Mouse (Mus musculus): Measurements from ENCODE around the gene Gas6. TPM values are rescaled to one million over a fixed set of nuclear protein-coding genes. Genes with fewer than 3 reads are reported as not detected.

The Gas6 gene
- total RNA-seq, 2 experiments from 2014 or later: 68.0 to 69.5 TPM

DNA sequence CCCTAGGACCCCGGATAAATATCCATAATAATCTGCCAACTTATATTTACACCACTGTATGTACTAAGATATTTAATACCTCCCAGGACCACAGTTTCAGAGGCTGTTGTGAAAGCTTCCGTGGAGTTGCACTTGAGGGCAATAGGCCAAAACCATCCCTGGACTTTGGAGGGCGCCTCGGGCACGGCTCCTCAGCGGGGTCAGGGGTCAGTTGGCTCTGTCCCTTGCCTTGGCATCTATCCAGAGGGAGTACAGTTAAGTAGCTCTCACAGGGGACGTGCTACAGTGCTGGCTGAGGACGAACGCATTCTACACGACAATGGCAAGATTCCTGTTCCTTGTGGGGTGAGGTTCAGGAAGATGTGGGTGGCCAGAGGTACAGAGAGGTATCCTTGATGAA lies 31.9 kb downstream of the Gas6 start:
- peak; percentile 65 for DNase-seq (ENCODE audit: low spot score)

DNA sequence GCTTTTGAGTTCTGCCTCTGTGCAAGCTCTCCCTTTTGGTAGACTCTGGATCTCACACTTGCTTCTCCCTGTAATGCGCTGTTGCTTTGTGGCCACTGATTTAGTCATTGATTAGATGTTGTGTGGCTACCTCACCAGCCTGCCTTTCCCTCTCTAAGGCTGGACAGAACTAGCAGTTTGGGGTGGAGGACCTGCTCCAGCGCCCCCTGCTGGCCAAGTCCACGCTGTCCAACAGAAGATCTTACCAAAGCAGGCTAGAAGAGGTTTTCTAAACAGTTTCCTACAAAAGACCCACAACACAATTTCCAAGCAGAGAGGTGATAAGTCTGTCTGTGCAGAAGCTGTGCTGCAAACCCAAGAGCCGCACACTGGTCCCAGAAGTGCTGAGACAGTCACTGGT lies 32.4 kb downstream of the Gas6 start:
- DNase-seq (ENCODE audit: low spot score): peak; percentile 78

DNA sequence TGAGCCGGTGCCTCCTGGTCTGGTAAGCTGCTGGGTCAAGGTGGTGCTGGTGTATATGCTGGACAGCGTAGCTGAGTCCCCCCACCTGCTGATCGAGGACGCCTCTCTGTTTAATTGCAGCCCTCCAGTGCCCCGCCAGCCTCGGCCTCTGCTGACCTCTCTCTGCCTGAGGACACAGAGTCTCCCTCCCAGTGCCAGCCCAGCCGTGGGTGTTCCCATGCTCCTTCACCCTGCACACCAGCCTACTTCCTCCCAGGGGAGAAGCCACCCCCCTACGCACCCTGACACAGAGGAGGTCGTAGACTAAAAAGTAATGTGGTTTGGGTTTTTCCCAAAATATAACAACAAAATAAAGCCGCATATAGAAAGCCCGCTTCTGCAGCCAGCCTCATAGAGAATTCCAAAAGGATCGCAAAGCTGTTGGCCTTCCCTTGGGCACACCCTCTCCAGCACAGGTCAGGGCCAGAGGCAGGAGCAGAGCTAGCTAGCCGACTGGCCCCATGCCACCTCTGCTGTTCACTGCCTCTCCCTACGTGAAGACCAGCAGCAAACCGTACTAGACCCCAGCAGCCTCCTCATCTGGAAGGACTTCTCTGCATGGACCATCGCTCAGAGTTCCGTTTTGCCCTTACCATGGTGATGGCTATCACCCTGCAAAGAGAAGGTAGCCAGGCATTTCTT lies 33.1 kb downstream of the Gas6 start:
- DNase-seq (ENCODE audit: low spot score): no peak

DNA sequence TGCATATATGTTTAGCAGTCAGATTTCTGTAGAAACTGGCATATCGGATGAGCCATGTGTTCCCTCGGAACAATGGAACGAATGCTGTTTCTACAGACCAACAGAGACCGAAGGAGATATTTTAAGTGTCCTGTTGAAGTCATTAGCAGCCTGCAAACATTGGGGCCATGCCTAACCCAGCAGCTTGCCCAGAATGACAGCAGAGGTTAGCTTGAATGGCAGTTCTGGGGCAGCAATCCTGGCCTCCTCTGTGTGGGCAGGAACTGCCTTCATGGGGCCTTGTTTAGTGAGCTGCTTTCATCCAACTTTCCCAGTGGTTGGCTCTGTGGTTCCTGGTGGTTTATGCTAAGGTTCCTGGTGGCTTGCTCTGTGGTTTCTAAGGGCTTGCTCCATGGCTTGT lies 34.9 kb downstream of the Gas6 start:
- DNase-seq (ENCODE audit: low spot score): no peak

DNA sequence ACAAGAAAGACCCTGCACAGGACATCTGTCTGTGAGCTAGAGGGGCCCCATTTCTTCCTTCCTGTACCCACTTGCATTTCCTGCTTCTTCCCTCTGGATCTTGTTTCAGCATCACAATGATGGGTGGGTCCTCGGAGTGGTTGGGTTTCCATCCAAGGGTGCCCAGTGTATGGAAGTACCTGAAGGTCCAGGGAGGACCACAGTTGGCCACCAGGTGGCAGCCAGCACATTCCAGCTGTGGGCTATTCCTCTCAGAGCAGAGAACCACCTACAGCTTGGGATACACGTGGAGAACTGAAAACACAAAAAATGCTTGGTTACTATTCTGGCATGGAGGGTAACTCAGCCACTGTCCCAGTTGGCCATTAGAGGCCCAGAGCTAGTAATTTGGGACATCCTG lies 39.0 kb downstream of the Gas6 start:
- DNase-seq (ENCODE audit: low spot score): peak; percentile 69

DNA sequence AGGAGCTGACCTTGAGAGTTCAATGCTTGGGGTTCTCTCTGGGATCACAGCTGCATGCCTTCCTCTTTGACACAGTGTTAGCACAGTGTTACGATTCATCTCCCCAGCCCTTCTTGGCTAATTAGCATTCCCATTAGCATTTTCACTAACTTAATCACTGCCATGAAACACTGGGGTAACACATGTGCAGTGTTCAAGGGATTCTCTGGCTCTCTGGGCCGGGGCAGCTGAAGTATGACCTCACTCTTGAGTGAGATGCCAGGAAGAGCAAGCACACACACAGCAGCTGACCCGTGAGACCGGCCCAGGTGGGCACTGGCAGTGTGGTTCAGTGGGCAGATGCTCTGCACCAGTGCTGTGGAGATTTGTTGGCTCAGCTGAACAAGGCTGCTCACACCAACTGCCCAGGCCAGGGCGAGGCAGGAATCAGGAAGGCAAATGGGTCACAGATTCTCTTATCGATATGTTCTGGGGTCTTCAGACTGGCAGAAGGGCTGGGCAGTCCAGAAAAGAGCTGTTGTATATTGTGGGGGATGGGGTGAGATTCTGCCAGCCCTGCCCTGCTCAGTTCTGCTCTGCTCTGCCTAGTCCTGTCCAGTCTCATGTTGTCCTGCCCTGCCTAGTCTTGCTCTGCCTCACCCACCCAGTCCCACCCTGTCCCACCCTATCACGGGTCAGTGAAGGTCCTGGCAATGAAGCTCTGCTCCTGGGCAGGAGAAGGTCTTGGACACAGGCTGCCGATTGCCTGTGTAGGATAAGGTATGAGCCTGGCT lies 39.8 kb downstream of the Gas6 start:
- no peak for DNase-seq (ENCODE audit: low spot score)

DNA sequence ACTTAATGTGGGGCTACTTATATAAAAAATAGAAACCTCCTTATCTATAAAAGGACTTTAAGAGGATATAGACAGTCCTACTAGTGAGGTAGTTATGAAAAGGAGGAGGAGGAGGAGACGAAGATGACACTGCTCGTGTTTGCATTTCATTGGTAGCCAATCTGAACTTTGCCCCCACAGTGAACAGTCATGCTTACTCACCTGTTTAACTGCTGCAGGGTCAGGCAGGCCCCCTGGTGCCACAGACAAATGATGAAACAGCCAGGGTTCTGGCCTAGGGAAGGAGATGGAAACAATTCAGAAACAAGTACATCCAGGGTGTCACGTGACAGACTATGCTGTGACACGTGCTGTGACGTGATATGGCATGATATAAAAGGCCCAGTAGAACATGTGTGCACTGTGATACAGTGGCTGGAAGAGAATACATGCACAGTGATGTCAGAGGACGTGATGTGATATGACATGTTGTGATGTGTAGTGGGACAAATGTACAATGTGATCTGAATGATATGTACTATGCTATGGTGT lies 42.5 kb downstream of the Gas6 start:
- DNase-seq (ENCODE audit: low spot score): no peak

DNA sequence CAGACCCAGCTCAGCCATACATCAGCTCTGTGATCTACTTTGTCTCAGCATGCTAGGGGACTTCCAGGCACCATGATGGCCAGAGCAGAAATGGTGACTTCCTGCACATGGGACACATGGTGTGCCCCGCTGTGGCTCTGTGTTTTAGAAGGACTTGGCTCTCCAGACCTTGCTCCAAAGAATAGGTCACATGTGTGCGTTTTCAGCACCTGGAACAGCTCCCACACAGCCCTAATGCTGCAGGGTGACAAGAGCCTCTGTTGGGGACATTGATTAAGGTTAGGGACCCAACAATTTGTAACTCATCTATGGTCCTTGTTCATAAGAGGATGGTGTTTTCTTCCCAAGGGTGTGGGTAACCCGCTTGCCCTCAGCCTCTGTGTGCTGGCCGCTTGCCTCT lies 46.1 kb downstream of the Gas6 start:
- DNase-seq (ENCODE audit: low spot score): no peak

DNA sequence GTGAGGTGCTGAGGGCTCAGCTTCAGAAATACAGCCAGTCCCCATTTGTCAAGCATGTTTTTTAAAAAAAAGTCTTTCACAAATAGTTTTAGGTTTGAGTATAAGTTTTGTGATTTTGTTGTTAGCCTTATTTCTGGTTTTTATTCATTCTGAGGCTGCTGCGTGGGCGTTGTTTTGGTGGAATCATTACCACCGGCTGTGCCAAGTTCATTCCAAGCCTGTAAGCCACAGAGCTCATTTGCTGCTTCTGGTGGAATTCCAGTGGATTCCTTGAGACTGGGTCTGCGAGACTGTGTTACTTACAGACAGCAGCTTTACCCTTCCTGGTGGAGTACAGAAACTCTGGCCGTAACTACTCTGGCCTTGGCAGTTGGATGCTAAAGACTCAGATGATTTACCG lies 47.8 kb downstream of the Gas6 start:
- DNase-seq (ENCODE audit: low spot score): no peak

DNA sequence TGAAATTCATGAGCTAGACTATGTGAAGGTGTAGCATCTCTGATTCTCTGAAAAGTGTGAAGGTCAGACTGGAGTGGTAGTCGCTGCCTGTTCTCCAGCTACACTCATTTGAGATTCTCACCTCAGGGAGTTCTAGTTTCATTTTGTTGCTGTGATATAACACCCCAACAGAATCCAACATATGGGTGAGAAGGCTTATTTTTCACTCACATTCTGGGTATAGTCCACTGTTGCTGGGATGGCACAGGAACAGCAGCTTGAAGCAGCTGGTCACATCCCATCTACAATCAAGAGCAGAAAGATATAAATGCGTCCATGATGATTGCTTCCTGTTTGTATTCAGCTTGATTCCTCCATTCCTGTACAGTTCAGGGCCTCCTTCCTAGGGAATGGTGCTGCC lies 52.1 kb downstream of the Gas6 start:
- DNase-seq (ENCODE audit: low spot score): no peak

DNA sequence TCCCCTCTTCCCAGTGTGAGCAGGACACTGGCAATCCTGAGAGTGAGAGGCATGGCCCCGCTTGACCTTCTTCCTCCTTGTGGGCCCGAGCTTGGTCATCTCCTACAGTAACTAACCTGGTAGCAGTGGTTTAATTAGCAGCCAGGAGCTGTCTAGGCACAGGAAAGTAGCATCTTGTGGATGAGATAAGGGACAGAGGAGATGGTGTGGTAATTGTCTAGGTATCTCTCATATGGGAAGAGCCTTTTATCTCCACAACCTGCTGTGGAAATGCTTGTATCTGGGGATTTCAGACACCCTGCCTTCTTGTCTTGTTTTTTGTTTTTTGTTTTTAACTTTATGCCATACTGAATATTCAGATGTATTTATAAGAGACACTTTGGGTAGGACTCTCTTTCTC lies 56.8 kb downstream of the Gas6 start:
- no peak for DNase-seq (ENCODE audit: low spot score)

DNA sequence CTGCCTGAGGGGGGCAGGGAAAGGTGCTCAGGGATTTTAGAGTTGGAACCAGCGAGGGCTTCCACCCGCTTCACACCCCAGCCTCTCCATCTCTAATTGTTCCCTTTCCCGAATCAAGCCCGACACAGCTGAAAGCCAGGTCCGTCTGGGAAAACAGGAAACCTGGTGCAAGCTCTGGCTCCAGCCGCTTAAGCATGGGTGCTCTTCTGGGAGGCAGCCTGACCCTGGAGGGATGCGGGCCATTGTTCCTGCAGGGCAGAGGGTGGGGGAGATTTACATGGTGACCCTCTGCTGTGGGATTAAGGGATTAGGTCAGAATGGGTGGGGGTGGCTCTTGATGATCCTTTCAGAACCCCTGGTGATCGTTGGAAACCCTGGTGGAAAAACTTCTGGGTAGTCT lies 58.2 kb downstream of the Gas6 start:
- DNase-seq (ENCODE audit: low spot score): no peak

DNA sequence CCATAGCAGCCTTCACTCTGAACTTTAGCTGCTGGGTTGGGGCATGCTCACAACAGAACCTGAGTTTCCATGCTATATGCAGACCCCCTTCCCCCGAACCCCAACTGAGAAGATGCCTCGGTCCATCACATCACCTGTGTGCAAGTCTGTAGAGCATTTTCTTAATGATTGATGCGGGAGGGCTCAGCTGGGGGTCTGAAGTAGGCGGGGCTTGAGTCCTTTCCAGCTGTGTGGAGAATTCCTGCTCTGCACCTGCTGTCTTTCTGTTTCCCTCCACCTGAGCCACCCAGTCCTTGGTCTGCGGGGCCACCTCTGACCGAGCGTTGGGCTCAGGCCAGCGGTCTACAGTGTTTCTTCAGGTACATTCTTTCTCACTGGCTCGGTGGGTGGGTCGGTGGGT lies 59.4 kb downstream of the Gas6 start, which contains the start of gene Tmem255b:
Tmem255b (plus strand) TSS at position 301 of the 400 bp plus-strand sequence.
- no peak for DNase-seq (ENCODE audit: low spot score)

DNA sequence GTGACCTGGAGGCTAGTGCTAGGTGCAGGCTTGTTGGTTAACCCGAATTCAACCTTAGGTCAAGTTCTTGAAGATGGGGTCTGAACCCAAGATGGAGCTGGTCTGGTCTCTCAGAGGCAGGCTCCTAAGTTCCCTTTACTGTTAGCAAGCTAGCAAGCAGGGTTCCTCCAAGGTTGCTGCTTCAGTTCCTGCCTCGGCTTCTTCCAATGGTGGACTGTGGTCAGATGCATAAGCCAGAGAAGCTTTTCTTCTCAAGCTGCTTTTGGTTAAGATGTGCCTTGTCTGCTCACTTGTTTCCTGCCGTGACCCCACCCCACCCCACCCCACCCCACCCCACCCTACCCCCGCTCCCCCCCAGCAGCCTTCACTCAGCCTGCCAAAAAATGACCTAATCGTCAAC lies 61.2 kb downstream of the Gas6 start:
- DNase-seq (ENCODE audit: low spot score): no peak

DNA sequence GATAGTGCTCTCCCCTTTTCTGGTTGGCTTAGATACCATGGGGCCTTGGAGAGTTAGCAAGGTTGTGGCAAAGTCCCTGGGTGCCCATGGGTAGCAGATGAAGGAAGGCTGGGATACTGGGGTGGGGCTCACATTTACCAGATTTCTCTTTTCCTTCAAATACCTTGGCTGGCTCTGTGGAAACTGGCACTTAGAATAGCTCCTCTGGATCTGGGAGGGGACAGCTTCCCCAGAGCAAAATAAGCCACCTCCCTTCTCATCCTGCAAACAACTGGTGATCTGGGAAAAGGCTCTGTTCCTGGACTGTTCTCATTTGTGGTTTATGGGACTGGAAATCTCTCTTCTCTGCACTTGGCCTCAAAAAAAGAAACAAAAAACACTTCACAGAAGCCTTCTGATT lies 63.4 kb downstream of the Gas6 start:
- no peak for DNase-seq (ENCODE audit: low spot score)

DNA sequence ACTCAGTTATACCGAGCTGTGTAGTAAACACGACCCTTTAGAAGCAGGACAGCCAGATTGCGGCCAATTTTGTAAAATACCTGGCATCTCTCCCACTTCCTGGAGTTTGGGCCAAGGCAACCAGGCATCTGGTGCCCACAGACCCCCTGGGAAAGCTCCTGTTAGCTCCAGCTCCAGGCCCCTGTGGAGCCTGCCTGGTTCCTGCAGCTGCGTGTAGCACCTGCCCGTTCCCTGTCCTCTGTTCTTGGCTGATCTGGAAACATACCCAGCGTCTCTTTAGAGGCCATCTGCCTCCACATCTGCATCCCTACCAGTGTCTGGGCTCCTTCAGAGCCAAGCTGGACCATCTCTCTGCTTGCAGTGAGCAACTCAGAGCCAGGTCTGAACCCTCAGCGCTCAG lies 63.9 kb downstream of the Gas6 start:
- no peak for DNase-seq (ENCODE audit: low spot score)

DNA sequence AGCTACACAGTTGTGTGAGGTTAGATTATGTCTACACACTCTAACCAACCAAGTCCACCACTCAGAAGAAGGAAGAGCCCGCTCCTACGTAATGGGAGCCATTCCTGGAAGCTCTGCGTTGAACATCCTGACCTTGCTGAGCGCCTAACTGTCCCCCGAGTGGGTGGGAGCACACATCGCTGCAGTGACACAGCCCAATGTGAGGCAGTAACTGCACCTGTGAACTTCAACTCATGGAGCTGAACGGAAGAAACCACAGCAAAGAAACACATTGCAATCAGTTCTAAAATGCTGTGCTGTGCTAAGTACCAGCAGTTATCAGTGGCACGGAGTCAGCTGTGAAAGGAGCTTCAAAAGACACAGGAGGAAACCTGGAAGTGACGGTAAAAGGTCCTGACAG lies 66.1 kb downstream of the Gas6 start:
- DNase-seq (ENCODE audit: low spot score): no peak

DNA sequence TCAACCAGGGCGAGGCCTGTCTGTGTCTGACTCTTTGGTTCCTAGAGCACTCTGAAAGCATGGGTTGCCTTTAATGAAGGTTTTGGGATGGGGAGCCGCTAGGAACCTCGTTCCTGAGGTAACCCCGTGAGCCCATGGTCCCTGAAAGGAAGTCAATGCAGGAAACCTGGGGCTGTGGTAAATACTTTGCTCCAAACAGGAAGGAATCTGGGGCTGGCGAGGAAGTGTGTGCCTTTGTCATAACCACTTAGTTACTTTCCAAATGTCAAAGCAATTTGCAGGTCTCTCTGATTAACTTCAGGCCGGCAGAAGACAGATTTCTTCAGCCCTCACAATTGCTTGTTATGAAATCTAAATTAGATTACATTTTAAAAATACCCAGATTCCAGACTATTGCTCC lies 66.9 kb downstream of the Gas6 start:
- DNase-seq (ENCODE audit: low spot score): no peak

DNA sequence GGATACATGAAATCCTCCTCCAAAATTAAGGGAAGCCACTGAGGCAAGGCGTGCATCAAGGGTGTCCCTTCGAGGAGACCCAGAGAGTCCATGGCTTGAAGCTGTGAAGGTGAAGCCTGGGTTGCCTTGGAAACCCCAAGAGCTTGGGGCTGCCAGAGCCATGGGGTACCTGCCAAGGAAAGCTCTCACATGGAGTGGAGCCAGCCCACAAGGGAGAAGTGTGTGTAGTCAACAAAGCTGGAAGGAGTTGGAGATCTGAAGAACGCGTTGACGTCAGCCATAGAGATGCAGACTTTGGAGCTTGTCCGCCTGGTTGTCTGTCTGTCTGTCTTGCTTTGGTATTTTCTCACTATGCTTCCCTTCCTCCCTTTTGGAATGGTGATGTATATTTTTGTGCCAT lies 73.3 kb downstream of the Gas6 start:
- DNase-seq (ENCODE audit: low spot score): no peak

DNA sequence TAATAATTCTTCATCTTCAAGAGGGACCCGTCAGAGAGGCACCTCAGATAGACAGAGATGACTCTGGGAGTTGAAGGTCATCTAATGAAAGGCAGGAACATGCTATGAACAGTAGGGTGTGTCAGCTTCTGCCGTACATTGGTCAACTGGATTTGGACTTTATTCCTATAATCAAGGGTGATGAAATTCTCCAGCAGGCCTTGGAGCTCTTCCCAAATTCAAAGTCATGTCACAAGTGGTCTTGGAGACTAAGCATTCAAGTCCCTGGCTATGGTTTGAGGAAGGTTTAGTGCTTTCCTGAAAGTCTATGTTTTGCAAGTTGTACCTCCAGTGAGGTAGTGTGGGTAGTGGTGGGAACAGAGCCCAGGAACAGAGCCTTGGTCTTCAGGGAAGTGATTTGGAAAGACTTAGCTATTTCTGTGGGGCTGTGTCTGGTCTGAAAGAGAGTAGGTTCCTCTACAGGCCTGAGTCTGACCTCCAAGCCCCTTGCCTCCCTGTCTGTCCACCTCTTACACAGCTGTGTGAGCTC lies 75.1 kb downstream of the Gas6 start:
- peak; percentile 50 for DNase-seq (ENCODE audit: low spot score)

DNA sequence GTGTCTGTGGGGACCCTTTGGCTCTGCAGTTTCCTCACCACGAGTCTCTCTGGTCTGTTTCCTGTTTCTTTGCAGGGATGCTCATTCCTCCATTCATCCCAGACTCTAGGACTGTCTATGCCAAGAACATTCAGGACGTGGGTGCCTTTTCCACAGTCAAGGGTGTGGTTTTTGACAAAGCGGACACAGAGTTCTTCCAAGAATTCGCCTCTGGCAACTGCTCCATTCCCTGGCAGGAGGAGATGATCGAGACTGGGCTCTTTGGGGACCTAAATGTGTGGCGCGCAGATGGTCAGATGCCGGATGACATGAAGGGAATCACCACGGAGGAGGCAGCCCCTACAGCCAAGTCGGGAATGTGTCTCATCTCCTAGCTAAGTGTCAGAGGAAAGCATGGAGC lies 78.4 kb downstream of the Gas6 start:
- peak; percentile 74 for DNase-seq (ENCODE audit: low spot score)

All from gastrocnemius, adult 18-20 months (tissue).